ENCODE assay signal across 8 mouse cellular contexts in genomic region chr1:156566132-156566531, GRCm38 (mm10). TPM values are rescaled to one million over a fixed set of nuclear protein-coding genes. Genes with fewer than 3 reads are reported as not detected.
DNase-seq lines count a peak whose midpoint lies in the region; ATAC-seq and TF ChIP-seq lines count a peak whose summit lies in the region.

No protein-coding gene starts in this region.

- peak; percentile 17 for DNase-seq in gastrocnemius, postnatal 10 days
- DNase-seq in gastrocnemius, postnatal 4 days (ENCODE audit: low spot score in 2 of 2) = no peak
- DNase-seq in 3T3-L1 (ENCODE audit: low read depth, low spot score) (peak; percentile 44), WW6 (ENCODE audit: low read depth, low spot score) (peak; percentile 39)
- DNase-seq in lung, postnatal 0 days (ENCODE audit: low spot score) = peak; percentile 11
- no peak for DNase-seq in embryo, embryonic 9.5 days (ENCODE audit: extremely low spot score)
- DNase-seq in gastrocnemius, postnatal 25 days = no peak

- no peaks in the 10 kb centered on the region for H3K36me3 ChIP-seq in lung, postnatal 0 days (ENCODE audit: insufficient read depth, low read length)
- no peaks in the 10 kb centered on the region for H3K36me3 ChIP-seq in forebrain, embryonic 16.5 days (ENCODE audit: control insufficient read depth, insufficient read depth)

- no peak overlapping the region for H3K4me3 ChIP-seq in lung, postnatal 0 days (ENCODE audit: low read depth, low read length)
- no peak overlapping the region for H3K4me3 ChIP-seq in forebrain, embryonic 16.5 days (replicated peaks; ENCODE audit: low read length)

- WGBS in lung, postnatal 0 days = 93% methylated on average over 3 of the region's 3 CpGs
- WGBS in forebrain, embryonic 16.5 days = 97% methylated on average over 3 of the region's 3 CpGs

- H3K9ac ChIP-seq in lung, postnatal 0 days (replicated peaks; ENCODE audit: low read depth) = no peak overlapping the region
- no peak overlapping the region for H3K9ac ChIP-seq in forebrain, embryonic 16.5 days (replicated peaks; ENCODE audit: low read depth, low read length)

- H3K27ac ChIP-seq in lung, postnatal 0 days (ENCODE audit: low read length) = no peak overlapping the region
- H3K27ac ChIP-seq in forebrain, embryonic 16.5 days (ENCODE audit: low read length) = no peak overlapping the region

- no peak overlapping the region for H3K4me2 ChIP-seq in lung, postnatal 0 days (replicated peaks; ENCODE audit: low read depth, low read length)
- H3K4me2 ChIP-seq in forebrain, embryonic 16.5 days (ENCODE audit: low read length) = no peak overlapping the region

- TF ChIP-seq EP300 in lung, postnatal 0 days (IDR thresholded peaks at IDR 0.05) = no peak

- no peaks in the 10 kb centered on the region for H3K9me3 ChIP-seq in lung, postnatal 0 days (ENCODE audit: low read length)
- H3K9me3 ChIP-seq in forebrain, embryonic 16.5 days (ENCODE audit: control insufficient read depth, low read length) = no peaks in the 10 kb centered on the region

- peak; percentile 61 for TF ChIP-seq CTCF in lung, postnatal 0 days (IDR thresholded peaks at IDR 0.05)

- H3K27me3 ChIP-seq in lung, postnatal 0 days (replicated peaks; ENCODE audit: insufficient read depth, low read length) = no peaks in the 10 kb centered on the region
- H3K27me3 ChIP-seq in forebrain, embryonic 16.5 days (replicated peaks; ENCODE audit: control insufficient read depth, insufficient read depth, low read length) = no peaks in the 10 kb centered on the region

- H3K4me1 ChIP-seq in lung, postnatal 0 days (ENCODE audit: insufficient read depth, low read depth, low read length) = no peaks in the 10 kb centered on the region
- H3K4me1 ChIP-seq in forebrain, embryonic 16.5 days (replicated peaks; ENCODE audit: control insufficient read depth, insufficient read depth, low read length) = no peaks in the 10 kb centered on the region

- no peak for ATAC-seq in lung, postnatal 0 days
- no peak for ATAC-seq in forebrain, embryonic 16.5 days

RNA-seq across cellular contexts. Expression of gene Abl2, which starts 7.5 kb away (rescaled TPM):
- 10 to 100 TPM; 16.1 to 18.7 TPM for total RNA-seq in gastrocnemius, postnatal 10 days (2021)
- total RNA-seq in gastrocnemius, postnatal 4 days (2021) = 10 to 100 TPM; 21.0 to 22.3 TPM
- polyA plus RNA-seq in lung, postnatal 0 days (2015; fragmentation: Nextera tagmentation; extraction: Ambion mirVana) = 2.3 and 3.0 TPM in 2 replicates
- 7.4 TPM in 2 replicates for polyA plus RNA-seq in forebrain, embryonic 16.5 days (2015; fragmentation: Nextera tagmentation; extraction: Ambion mirVana)
- 10 to 100 TPM; 15.6 to 17.3 TPM for total RNA-seq in gastrocnemius, postnatal 25 days (2021)

RNA-seq across cellular contexts. Expression of gene Gm10031, which starts 42.3 kb away (rescaled TPM):
- 10 to 100 TPM; 34.7 to 35.3 TPM for total RNA-seq in gastrocnemius, postnatal 10 days (2021)
- 10 to 100 TPM; 34.0 to 34.5 TPM for total RNA-seq in gastrocnemius, postnatal 4 days (2021)
- 0.26 and 0.40 TPM in 2 replicates for polyA plus RNA-seq in lung, postnatal 0 days (2015; fragmentation: Nextera tagmentation; extraction: Ambion mirVana)
- polyA plus RNA-seq in forebrain, embryonic 16.5 days (2015; fragmentation: Nextera tagmentation; extraction: Ambion mirVana) = 0.73 and 1.3 TPM in 2 replicates
- total RNA-seq in gastrocnemius, postnatal 25 days (2021) = 10 to 100 TPM; 37.0 to 40.9 TPM

Comparison
In these comparisons a context has a peak if more than half of its experiments do, and no peak if none do; other contexts are left out.
1. DNase-seq: peak in gastrocnemius, postnatal 10 days (single experiment), 3T3-L1 (single experiment), WW6 (single experiment) and lung, postnatal 0 days (single experiment); none in gastrocnemius, postnatal 4 days (0 of 2), embryo, embryonic 9.5 days (single experiment) and gastrocnemius, postnatal 25 days (single experiment).